ENCODE assay signal across 21 mouse cellular contexts in the genomic region with DNA sequence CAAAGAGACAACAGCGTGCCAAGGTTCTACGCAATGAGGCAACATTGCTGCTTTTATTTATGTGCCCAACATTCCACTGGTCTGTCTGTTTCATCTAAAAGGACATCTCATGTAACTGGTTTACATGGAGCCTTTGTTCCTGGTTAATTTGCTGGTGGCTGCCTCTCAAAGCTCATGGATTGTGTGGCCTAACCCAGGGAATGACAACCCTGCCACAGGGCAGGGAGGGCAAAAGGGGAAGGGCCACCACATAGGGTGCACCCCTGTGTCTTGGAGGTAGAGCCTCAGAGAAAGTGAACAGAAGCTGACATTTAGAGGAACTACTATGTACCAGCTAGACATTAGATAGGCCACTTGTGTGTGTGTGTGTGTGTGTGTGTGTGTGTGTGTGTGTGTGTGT. TPM values are rescaled to one million over a fixed set of nuclear protein-coding genes. Genes with fewer than 3 reads are reported as not detected.
DNase-seq lines count a peak whose midpoint lies in the region; ATAC-seq lines count a peak whose summit lies in the region.
"Had no signal": no experiment of that assay in that cellular context is flagged by ENCODE, and none has a peak within 500 bp of the region (broad histone marks: within the 10 kb centered on the region; RNA-seq: fewer than 3 reads in every experiment).

No protein-coding gene starts in this region.

- H3K9me3 ChIP-seq in heart, embryonic 10.5 days = no peaks in the 10 kb centered on the region
- H3K9me3 ChIP-seq in liver, embryonic 11.5 days (ENCODE audit: control insufficient read depth, low read length) = no peaks in the 10 kb centered on the region
- H3K9me3 ChIP-seq: embryonic facial prominence, embryonic 10.5 days; embryonic facial prominence, embryonic 12.5 days; forebrain, embryonic 13.5 days; forebrain, embryonic 15.5 days had no signal

- 96% methylated on average over 2 of the region's 2 CpGs for WGBS in heart, embryonic 10.5 days
- 86% methylated on average over 2 of the region's 2 CpGs for WGBS in liver, embryonic 11.5 days

- no peak for ATAC-seq in liver, embryonic 11.5 days (replicated peaks; ENCODE audit: low FRiP score)
- ATAC-seq: activated CD4-positive, CD25-positive, alpha-beta regulatory T cell, adult 4 months; forebrain, embryonic 13.5 days; forebrain, embryonic 15.5 days; forebrain, postnatal 0 days; Patski had no signal

- H3K36me3 ChIP-seq in heart, embryonic 10.5 days = no peaks in the 10 kb centered on the region
- no peaks in the 10 kb centered on the region for H3K36me3 ChIP-seq in liver, embryonic 11.5 days (ENCODE audit: control insufficient read depth, insufficient read depth, low read length)
- H3K36me3 ChIP-seq: embryonic facial prominence, embryonic 10.5 days; embryonic facial prominence, embryonic 12.5 days; forebrain, embryonic 15.5 days had no signal

- intact Hi-C loops in heart, postnatal 14 days (cut with DNase I) = no loop called here

- no peak overlapping the region for H3K4me3 ChIP-seq in heart, embryonic 10.5 days
- no peak overlapping the region for H3K4me3 ChIP-seq in liver, embryonic 11.5 days (ENCODE audit: low read depth, low read length)
- H3K4me3 ChIP-seq: embryonic facial prominence, embryonic 10.5 days; embryonic facial prominence, embryonic 12.5 days; forebrain, embryonic 13.5 days; forebrain, embryonic 15.5 days had no signal

- no peak overlapping the region for H3K9ac ChIP-seq in liver, embryonic 11.5 days (ENCODE audit: low read depth, low read length)
- H3K9ac ChIP-seq: embryonic facial prominence, embryonic 12.5 days; forebrain, embryonic 13.5 days; forebrain, embryonic 15.5 days; forebrain, postnatal 0 days had no signal

- no peaks in the 10 kb centered on the region for H3K27me3 ChIP-seq in heart, embryonic 10.5 days (ENCODE audit: insufficient read depth, poor library complexity, severe bottlenecking)
- H3K27me3 ChIP-seq in liver, embryonic 11.5 days (replicated peaks; ENCODE audit: control insufficient read depth, insufficient read depth, low read length) = no peaks in the 10 kb centered on the region
- H3K27me3 ChIP-seq: embryonic facial prominence, embryonic 12.5 days; forebrain, embryonic 13.5 days; forebrain, embryonic 15.5 days; Patski had no signal

- peak; percentile 57 for DNase-seq in heart, embryonic 10.5 days (ENCODE audit: low spot score)
- no peak for DNase-seq in heart, postnatal 14 days
- peak; percentile 12 for DNase-seq in testis, postnatal 10 days (ENCODE audit: low spot score)
- DNase-seq in testis, postnatal 14 days (ENCODE audit: low spot score) = no peak
- no peak for DNase-seq in liver, embryonic 11.5 days (ENCODE audit: low spot score)
- DNase-seq: adrenal gland, adult 8-10 months; adrenal gland, postnatal 14 days; adrenal gland, postnatal 36 days; cerebellum, postnatal 25 days; forebrain, postnatal 0 days had no signal

- H3K27ac ChIP-seq in heart, embryonic 10.5 days = no peak overlapping the region
- H3K27ac ChIP-seq in liver, embryonic 11.5 days (ENCODE audit: low read depth, low read length) = no peak overlapping the region
- H3K27ac ChIP-seq: embryonic facial prominence, embryonic 10.5 days; embryonic facial prominence, embryonic 12.5 days; forebrain, embryonic 13.5 days; forebrain, embryonic 15.5 days had no signal

- no peaks in the 10 kb centered on the region for H3K4me1 ChIP-seq in heart, embryonic 10.5 days
- no peaks in the 10 kb centered on the region for H3K4me1 ChIP-seq in liver, embryonic 11.5 days (replicated peaks; ENCODE audit: control insufficient read depth, insufficient read depth, low read length)
- H3K4me1 ChIP-seq: embryonic facial prominence, embryonic 10.5 days; embryonic facial prominence, embryonic 12.5 days; forebrain, embryonic 13.5 days; forebrain, embryonic 15.5 days had no signal

- H3K4me2 ChIP-seq in liver, embryonic 11.5 days = no peak overlapping the region
- H3K4me2 ChIP-seq: embryonic facial prominence, embryonic 12.5 days; forebrain, embryonic 13.5 days; forebrain, embryonic 15.5 days had no signal

RNA-seq across cellular contexts. Expression of a gene that starts 29.8 kb away (rescaled TPM):
- 2.2 and 3.4 TPM in 2 replicates for polyA plus RNA-seq in heart, embryonic 10.5 days (2016; fragmentation: Nextera tagmentation; extraction: Ambion mirVana)
- under 1 TPM in 1 of 2 experiments, not detected in 1; 0.31 TPM for total RNA-seq in heart, postnatal 14 days (2021)
- 0.58 and 0.63 TPM in 2 replicates for polyA plus RNA-seq in liver, embryonic 11.5 days (2014; fragmentation: Nextera tagmentation; extraction: Ambion mirVana)
- total RNA-seq: adrenal gland, adult 18-20 months; adrenal gland, adult 8-10 months; adrenal gland, postnatal 14 days; adrenal gland, postnatal 36 days; forebrain, postnatal 0 days; MEL had no signal
- polyA plus RNA-seq: activated CD4-positive, CD25-positive, alpha-beta regulatory T cell, adult 4 months; cerebellum, adult 2 months; forebrain, embryonic 15.5 days had no signal

RNA-seq across cellular contexts. Expression of a gene that starts 42.0 kb away (rescaled TPM):
- polyA plus RNA-seq in heart, embryonic 10.5 days (2016; fragmentation: Nextera tagmentation; extraction: Ambion mirVana) = 0.10 and 0.21 TPM in 2 replicates
- total RNA-seq in heart, postnatal 14 days (2021) = under 1 TPM in 1 of 2 experiments, not detected in 1; 0.12 TPM
- polyA plus RNA-seq in liver, embryonic 11.5 days (2014; fragmentation: Nextera tagmentation; extraction: Ambion mirVana) = 0.10 TPM in 2 replicates
- total RNA-seq: adrenal gland, adult 18-20 months; adrenal gland, postnatal 14 days; adrenal gland, postnatal 36 days; forebrain, postnatal 0 days had no signal
- polyA plus RNA-seq: activated CD4-positive, CD25-positive, alpha-beta regulatory T cell, adult 4 months; cerebellum, adult 2 months; cortical plate, adult 2 months; forebrain, embryonic 11.5 days; forebrain, embryonic 13.5 days; forebrain, embryonic 15.5 days; forebrain, postnatal 0 days had no signal

Comparison
In these comparisons a context has a peak if more than half of its experiments do, and no peak if none do; other contexts are left out.
1. DNase-seq: peak in heart, embryonic 10.5 days (single experiment) and testis, postnatal 10 days (single experiment); none in heart, postnatal 14 days (0 of 2), testis, postnatal 14 days (single experiment) and liver, embryonic 11.5 days (single experiment).